Mouse (Mus musculus) forebrain, embryonic 13.5 days (tissue): ENCODE results near the gene Crhr2. TPM values are rescaled to one million over a fixed set of nuclear protein-coding genes. Genes with fewer than 3 reads are reported as not detected.

Experiments used
- ATAC-seq: fragments of 200-750 bp; cut with Nextera tagmentation; 2 replicates; pipeline ENCODE4 v1.8.0; 2017
- H3K27ac ChIP-seq: fragments of 300-500 bp; sonication (generic); 2 replicates; pipeline ENCODE4 v1.5.1; 2015; ENCODE audit warnings: inconsistent platforms, mild to moderate bottlenecking, moderate library complexity
- H3K27me3 ChIP-seq: fragments of 300-500 bp; sonication (generic); 2 replicates; pipeline ENCODE4 v1.6.1; 2015; ENCODE audit warnings: mild to moderate bottlenecking, inconsistent platforms
- H3K36me3 ChIP-seq: fragments of 300-500 bp; sonication (generic); 2 replicates; pipeline ENCODE4 v1.6.1; 2015; ENCODE audit warnings: mild to moderate bottlenecking, inconsistent platforms; ENCODE audit not compliant: poor library complexity, severe bottlenecking
- H3K4me1 ChIP-seq: fragments of 300-500 bp; sonication (generic); 2 replicates; pipeline ENCODE4 v1.6.1; 2015; ENCODE audit warnings: inconsistent platforms
- H3K4me2 ChIP-seq: fragments of 300-500 bp; sonication (generic); 2 replicates; pipeline ENCODE4 v1.6.1; 2015; ENCODE audit warnings: inconsistent platforms, mild to moderate bottlenecking, moderate library complexity
- H3K4me3 ChIP-seq: fragments of 300-500 bp; sonication (generic); 2 replicates; pipeline ENCODE4 v1.5.1; 2015; ENCODE audit warnings: mild to moderate bottlenecking, inconsistent platforms
- H3K9ac ChIP-seq: fragments of 300-500 bp; sonication (generic); 2 replicates; pipeline ENCODE4 v1.6.1; 2015; ENCODE audit warnings: mild to moderate bottlenecking, inconsistent platforms
- H3K9me3 ChIP-seq: fragments of 300-500 bp; sonication (generic); replicated peaks from 2 replicates; pipeline ENCODE4 v1.6.1; 2016; ENCODE audit warnings: inconsistent platforms
- WGBS: fragments of 180-500 bp; shearing (Covaris S2); methylation state at CpG from one replicate; pipeline ENCODE4 v1.1.7; 2015; 5-methylcytosine and 5-hydroxymethylcytosine counted together
- polyA plus RNA-seq: library from polyadenylated mRNA; unstranded; fragments of >200 nt; fragmentation: Nextera tagmentation; extraction: Ambion mirVana; gene quantifications from 2 replicates; pipeline ENCODE4 v1.2.1, GENCODE M21; 2015

Crhr2 gene
- polyA plus RNA-seq, 1 experiment from 2014 or later, result 0.28 TPM

GRCm38 (mm10) chr6:55108358-55108757 lies 24.5 kb downstream of the Crhr2 start:
- Histone ChIP-seq H3K27ac (no peak overlapping the region), H3K27me3 (peaks cover 2% of the 10 kb centered on the region), H3K9ac (no peak overlapping the region), H3K4me2 (no peak overlapping the region), H3K4me3 (no peak overlapping the region), H3K9me3 (no peaks in the 10 kb centered on the region), H3K4me1 (no peaks in the 10 kb centered on the region), H3K36me3 (no peaks in the 10 kb centered on the region)
- ATAC-seq, result no peak
- WGBS, result 15% methylated on average over 7 of the region's 7 CpGs

DNA sequence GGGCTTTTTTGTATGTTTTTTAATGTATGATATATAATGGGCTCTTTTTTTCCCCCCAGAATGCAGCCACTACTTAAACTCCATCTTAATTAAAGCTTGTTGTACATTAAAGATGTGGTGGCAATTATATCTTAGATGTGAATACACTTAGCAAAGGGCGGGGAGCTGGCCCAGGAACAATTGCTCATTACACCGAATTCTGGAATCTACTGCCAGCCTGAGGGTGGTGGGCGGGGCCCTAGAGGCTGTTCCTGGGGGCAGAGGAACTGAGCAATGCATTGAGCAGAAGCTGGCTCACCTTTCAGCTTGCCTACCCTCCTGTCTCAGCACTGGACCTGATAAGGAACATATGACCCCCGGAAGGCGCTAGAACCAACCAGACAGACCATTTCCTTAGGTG lies 34.2 kb downstream of the Crhr2 start:
- WGBS, result 46% methylated on average over 5 of the region's 5 CpGs
- peak; percentile 65; the same call in 1 of the 2 replicates for ATAC-seq
- H3K4me2 ChIP-seq, result no peak overlapping the region

DNA sequence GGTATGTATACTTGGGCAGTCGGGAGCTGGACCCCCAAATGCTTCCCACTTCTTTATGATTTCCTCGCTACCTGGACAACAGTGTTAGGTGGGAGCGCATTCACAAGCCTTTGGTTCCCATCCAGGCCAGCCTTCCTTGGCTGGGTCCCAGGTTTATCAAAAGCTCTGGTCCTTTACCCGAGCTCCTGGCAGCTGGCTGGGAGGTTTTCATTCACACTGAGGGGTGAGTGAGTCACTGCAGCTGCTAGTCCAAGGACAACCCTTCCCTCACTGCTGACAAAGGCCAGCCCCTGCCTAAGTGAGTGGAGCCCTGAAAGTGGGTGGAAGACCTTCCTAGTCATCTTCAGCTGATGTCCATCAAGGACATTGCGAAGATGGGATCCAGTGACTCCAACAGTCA lies 34.8 kb downstream of the Crhr2 start:
- peak overlapping the region; percentile 62; the same call in 1 of the 2 replicates for H3K27ac ChIP-seq
- no peak overlapping the region for H3K4me3 ChIP-seq
- peaks cover 22% of the 10 kb centered on the region for H3K4me1 ChIP-seq
- H3K4me2 ChIP-seq, result peak overlapping the region; percentile 15; the same call in 1 of the 2 replicates
- no peak overlapping the region for H3K9ac ChIP-seq
- H3K36me3 ChIP-seq, result no peaks in the 10 kb centered on the region
- peak; percentile 73; the same call in 1 of the 2 replicates for ATAC-seq
- H3K9me3 ChIP-seq, result no peaks in the 10 kb centered on the region
- WGBS, result 53% methylated on average over 5 of the region's 5 CpGs
- H3K27me3 ChIP-seq, result no peaks in the 10 kb centered on the region

More for the DNA sequence above, 34.2 kb downstream of the Crhr2 start:
- 0 out of 2 replicates have a peak overlapping the region, but pooled peaks have one; percentile 15 for H3K27ac ChIP-seq
- H3K36me3 ChIP-seq, result no peaks in the 10 kb centered on the region
- H3K9me3 ChIP-seq, result no peaks in the 10 kb centered on the region
- peaks cover 22% of the 10 kb centered on the region for H3K4me1 ChIP-seq
- H3K4me3 ChIP-seq, result no peak overlapping the region
- no peaks in the 10 kb centered on the region for H3K27me3 ChIP-seq
- no peak overlapping the region for H3K9ac ChIP-seq

- no peak overlapping the region for H3K27ac ChIP-seq
- no peak for ATAC-seq
- WGBS, result 91% methylated on average over 6 of the region's 6 CpGs
Observed at GRCm38 (mm10) chr6:55093431-55094146, 39.2 kb downstream of the Crhr2 start.

DNA sequence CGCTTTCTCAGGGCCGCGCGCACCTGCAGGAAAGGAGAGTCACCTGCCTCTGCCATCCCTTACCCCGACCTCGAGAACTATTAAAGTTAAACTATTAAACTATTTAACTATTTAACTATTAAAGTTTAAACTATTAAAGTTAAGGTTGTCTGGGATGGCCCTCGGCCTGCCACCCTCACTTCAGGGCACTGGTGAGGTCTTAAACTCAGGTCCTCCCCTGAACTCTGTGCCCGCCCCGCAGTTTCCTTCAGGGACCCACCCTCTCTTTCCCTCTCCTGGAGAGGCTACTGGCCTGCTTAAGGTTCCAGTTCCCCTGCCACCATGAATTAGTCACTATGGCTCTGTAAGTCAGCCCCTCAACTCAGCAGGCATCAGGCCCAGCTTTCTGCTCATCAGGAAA lies 41.4 kb downstream of the Crhr2 start:
- Histone ChIP-seq H3K4me1 (no peaks in the 10 kb centered on the region), H3K27ac (no peak overlapping the region), H3K4me2 (no peak overlapping the region), H3K9ac (no peak overlapping the region), H3K9me3 (no peaks in the 10 kb centered on the region), H3K36me3 (no peaks in the 10 kb centered on the region), H3K4me3 (no peak overlapping the region), H3K27me3 (no peaks in the 10 kb centered on the region)
- no peak for ATAC-seq
- 90% methylated on average over 9 of the region's 9 CpGs for WGBS

More at GRCm38 (mm10) chr6:55093431-55094146, 39.2 kb downstream of the Crhr2 start:
- Histone ChIP-seq H3K4me1 (peaks cover 11% of the 10 kb centered on the region), H3K27me3 (no peaks in the 10 kb centered on the region), H3K9me3 (no peaks in the 10 kb centered on the region), H3K4me3 (no peak overlapping the region), H3K9ac (no peak overlapping the region), H3K4me2 (no peak overlapping the region), H3K36me3 (no peaks in the 10 kb centered on the region)

DNA sequence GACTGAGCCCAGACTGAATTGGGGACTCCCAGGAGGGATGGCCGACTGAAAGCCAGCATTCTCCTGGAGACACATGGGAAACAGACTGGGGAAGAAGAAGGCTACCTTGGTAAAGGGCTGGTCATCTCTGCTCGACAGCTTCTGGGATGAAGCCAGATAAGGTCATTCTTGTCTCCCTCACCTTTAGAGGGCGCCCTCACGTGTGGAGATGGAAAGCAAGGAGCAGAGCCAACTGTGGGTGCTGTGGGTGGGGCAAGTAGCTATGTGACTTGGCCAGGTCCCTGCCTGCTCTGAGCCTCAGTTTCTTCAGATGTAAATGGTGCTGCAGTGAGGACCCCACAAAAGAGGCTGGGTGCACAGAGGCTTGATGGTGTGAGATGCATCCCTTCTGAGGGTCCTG lies 42.2 kb downstream of the Crhr2 start:
- no peak overlapping the region for H3K27ac ChIP-seq
- H3K4me1 ChIP-seq, result no peaks in the 10 kb centered on the region
- 54% methylated on average over 4 of the region's 4 CpGs for WGBS
- ATAC-seq, result no peak
- H3K9ac ChIP-seq, result no peak overlapping the region
- no peaks in the 10 kb centered on the region for H3K36me3 ChIP-seq
- H3K9me3 ChIP-seq, result no peaks in the 10 kb centered on the region
- no peaks in the 10 kb centered on the region for H3K27me3 ChIP-seq
- H3K4me3 ChIP-seq, result no peak overlapping the region
- no peak overlapping the region for H3K4me2 ChIP-seq

- no peaks in the 10 kb centered on the region for H3K27me3 ChIP-seq
- 51% methylated on average over 4 of the region's 4 CpGs for WGBS
- H3K36me3 ChIP-seq, result no peaks in the 10 kb centered on the region
- no peak overlapping the region for H3K27ac ChIP-seq
- H3K4me2 ChIP-seq, result no peak overlapping the region
- no peak overlapping the region for H3K4me3 ChIP-seq
- H3K9ac ChIP-seq, result no peak overlapping the region
- ATAC-seq, result no peak
- H3K9me3 ChIP-seq, result no peaks in the 10 kb centered on the region
- H3K4me1 ChIP-seq, result peaks cover 8% of the 10 kb centered on the region; the same call in 1 of the 2 replicates
Observed at GRCm38 (mm10) chr6:55087355-55087754, 45.5 kb downstream of the Crhr2 start.

DNA sequence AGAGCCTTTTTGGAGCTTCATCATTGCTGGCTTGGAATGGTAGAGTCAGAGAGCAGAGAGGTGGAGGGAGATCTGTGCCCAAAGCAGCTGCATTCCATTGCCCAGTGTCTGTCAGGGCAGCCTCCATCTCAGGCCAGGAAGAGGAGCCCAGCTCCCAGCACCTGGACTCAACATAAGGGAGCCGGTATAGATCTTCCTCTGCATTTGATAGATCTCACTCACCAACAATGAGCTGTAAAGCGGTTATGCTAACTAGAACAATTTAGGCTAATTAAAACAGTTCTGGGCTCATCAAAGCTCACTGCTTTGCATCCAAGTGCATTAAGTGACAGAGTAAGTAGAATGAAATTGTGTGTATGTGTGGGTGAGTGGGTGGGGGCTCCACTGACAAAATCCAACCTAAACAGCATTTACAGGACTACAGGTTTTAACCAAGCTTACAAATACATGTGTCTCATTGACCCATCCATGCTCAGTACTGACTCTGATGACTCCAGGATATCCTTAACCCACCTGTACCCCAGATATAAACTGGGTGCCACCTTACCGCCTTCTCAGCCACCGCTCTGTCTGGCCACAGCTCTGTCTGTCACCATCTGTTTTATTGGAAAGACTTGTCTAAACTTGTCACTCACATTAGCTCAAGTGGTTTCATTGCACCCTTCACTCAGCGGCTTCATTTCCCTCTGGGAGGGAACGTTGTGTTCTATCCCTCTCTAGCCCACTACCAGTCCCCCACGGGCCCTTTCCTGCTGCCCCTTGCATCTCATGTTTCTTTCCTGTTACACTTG lies 50.4 kb downstream of the Crhr2 start:
- peak; percentile 67 for ATAC-seq
- peaks cover 45% of the 10 kb centered on the region for H3K36me3 ChIP-seq
- no peak overlapping the region for H3K4me2 ChIP-seq
- H3K27me3 ChIP-seq, result no peaks in the 10 kb centered on the region
- H3K4me1 ChIP-seq, result peaks cover 13% of the 10 kb centered on the region; the same call in 1 of the 2 replicates
- no peaks in the 10 kb centered on the region for H3K9me3 ChIP-seq
- no peak overlapping the region for H3K4me3 ChIP-seq
- no peak overlapping the region for H3K9ac ChIP-seq
- 68% methylated on average over 7 of the region's 7 CpGs for WGBS
- H3K27ac ChIP-seq, result peak overlapping the region; percentile 14; the same call in 1 of the 2 replicates

- Histone ChIP-seq H3K4me3 (no peak overlapping the region), H3K9me3 (no peaks in the 10 kb centered on the region), H3K4me2 (no peak overlapping the region), H3K27ac (no peak overlapping the region), H3K9ac (no peak overlapping the region), H3K27me3 (no peaks in the 10 kb centered on the region), H3K4me1 (peaks cover 13% of the 10 kb centered on the region; the same call in 1 of the 2 replicates), H3K36me3 (peaks cover 56% of the 10 kb centered on the region)
- WGBS, result 91% methylated on average over 3 of the region's 3 CpGs
- ATAC-seq, result no peak
Observed at GRCm38 (mm10) chr6:55081379-55081778, 51.4 kb downstream of the Crhr2 start.

DNA sequence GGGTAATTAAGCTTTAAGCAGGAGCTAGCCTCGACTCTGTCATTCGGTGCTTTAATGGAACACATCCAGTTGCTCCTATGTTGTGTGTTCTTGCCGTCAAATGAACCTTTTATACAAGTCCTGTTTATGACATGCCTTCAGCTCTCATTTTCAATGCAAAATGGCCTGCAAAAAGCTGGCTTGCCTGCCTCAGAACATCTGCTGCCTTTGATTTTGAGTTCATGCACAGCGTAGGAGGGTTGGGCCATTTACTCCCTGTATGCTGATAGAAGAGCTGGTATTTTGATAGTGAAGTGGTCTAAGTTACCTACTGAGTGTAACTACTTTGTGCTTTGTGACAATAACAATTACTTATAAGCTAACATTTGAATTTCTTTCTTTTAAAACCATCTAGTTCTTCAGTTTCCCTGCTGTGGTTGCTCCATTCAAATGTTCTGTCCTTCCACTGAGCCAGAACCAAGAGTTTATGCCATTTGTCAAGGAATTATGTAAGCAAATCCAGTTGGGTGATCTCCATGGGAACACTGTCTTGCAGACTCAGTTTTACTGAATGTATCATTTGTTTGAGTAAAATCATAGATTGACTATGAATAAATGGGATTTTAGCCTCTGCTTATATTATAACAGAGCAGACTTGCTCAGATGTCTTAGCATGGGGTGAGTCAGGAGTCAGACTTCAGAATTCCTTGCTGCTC lies 56.1 kb downstream of the Crhr2 start:
- H3K4me2 ChIP-seq, result no peak overlapping the region
- H3K36me3 ChIP-seq, result peaks cover 89% of the 10 kb centered on the region
- ATAC-seq, result no peak
- no peak overlapping the region for H3K9ac ChIP-seq
- no peak overlapping the region for H3K27ac ChIP-seq
- H3K4me3 ChIP-seq, result no peak overlapping the region
- WGBS, result 81% methylated on average over 4 of the region's 4 CpGs
- H3K9me3 ChIP-seq, result no peaks in the 10 kb centered on the region
- H3K27me3 ChIP-seq, result no peaks in the 10 kb centered on the region
- no peaks in the 10 kb centered on the region for H3K4me1 ChIP-seq

- Histone ChIP-seq H3K36me3 (peaks cover 87% of the 10 kb centered on the region), H3K9me3 (no peaks in the 10 kb centered on the region), H3K9ac (no peak overlapping the region), H3K4me3 (no peak overlapping the region), H3K27me3 (no peaks in the 10 kb centered on the region), H3K27ac (no peak overlapping the region), H3K4me1 (peaks cover 12% of the 10 kb centered on the region; the same call in 1 of the 2 replicates), H3K4me2 (no peak overlapping the region)
- WGBS, result 94% methylated on average over 2 of the region's 2 CpGs
- no peak for ATAC-seq
Observed at GRCm38 (mm10) chr6:55065903-55066302, 66.9 kb downstream of the Crhr2 start.

DNA sequence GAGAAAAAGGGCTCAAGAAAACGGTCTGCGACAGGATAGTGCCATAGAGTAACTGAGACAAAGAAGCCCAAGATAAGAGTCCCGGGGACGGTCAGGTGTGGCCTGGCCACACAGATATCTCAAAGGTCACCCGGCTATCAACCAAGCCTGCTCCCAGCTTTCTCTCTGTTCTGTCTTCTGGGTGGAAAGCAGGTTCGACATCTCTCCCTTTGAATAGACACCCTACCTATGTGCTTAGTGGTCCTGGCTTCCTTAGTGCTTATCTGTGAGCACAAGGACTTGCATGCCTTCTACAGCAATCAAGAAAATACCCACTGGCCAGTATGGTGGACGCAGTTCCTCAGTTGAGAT lies 68.4 kb downstream of the Crhr2 start:
- 94% methylated on average over 7 of the region's 7 CpGs for WGBS

More for the DNA sequence above, 68.4 kb downstream of the Crhr2 start:
- H3K36me3 ChIP-seq, result peaks cover 92% of the 10 kb centered on the region
- H3K4me1 ChIP-seq, result peaks cover 12% of the 10 kb centered on the region; the same call in 1 of the 2 replicates
- H3K4me3 ChIP-seq, result no peak overlapping the region
- ATAC-seq, result no peak
- H3K9me3 ChIP-seq, result no peaks in the 10 kb centered on the region
- no peak overlapping the region for H3K27ac ChIP-seq
- H3K4me2 ChIP-seq, result no peak overlapping the region
- no peaks in the 10 kb centered on the region for H3K27me3 ChIP-seq
- no peak overlapping the region for H3K9ac ChIP-seq
